Mouse (Mus musculus): ENCODE measurements at regions not wholly inside any gene's neighbourhood (a gene's known extent, or its start where the extent isn't known, plus 50 kb on each side); places are given as distances from the start of the nearest gene placed in this dataset.

- no peak for DNase-seq
Observed at GRCm38 (mm10) chr13:60237091-60237490, 59.9 kb upstream of the Gas1 start.

DNA sequence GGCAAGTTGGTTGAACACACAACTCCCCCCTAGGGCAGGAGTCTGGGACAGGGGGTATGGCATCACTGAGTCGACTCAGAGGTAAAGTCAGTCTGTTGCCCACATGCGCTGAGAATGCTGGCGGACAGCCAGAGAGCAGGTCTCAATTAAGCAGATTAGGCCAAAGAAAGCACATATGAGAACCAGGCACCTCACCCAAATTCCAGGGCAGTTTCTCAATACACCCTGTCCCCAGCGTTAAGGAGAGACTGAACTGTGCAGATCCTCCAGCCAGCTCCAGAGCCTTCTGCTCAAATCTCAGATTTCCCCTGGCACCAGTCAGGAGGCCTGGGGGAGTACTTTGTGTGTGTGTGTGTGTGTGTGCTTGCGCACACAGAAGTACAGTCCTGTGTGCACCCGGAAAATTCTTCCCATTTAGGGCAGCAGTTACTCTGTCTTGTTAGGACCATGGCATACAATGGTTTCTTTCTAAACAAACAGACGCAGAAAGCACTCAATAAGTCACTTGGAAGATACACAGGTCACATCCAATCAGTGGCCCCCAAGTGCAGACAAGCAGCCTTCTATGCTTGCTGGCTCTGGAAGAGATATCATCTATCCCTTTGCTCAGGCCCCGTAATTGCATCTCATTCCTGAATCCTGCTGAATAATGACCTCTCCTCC lies 65.4 kb upstream of the Gas1 start:
- no peak for DNase-seq

- DNase-seq = no peak
Observed at GRCm38 (mm10) chr13:60243110-60243481, 65.9 kb upstream of the Gas1 start.

GRCm38 (mm10) chr13:60255162-60255561 lies 78.0 kb upstream of the Gas1 start:
- DNase-seq = no peak

GRCm38 (mm10) chr13:60255715-60256114 lies 78.5 kb upstream of the Gas1 start:
- DNase-seq = no peak

- DNase-seq = no peak
Observed at GRCm38 (mm10) chr13:60256997-60257396, 79.8 kb upstream of the Gas1 start.

- DNase-seq = no peak
Observed at GRCm38 (mm10) chr13:60257878-60258277, 80.7 kb upstream of the Gas1 start.

DNA sequence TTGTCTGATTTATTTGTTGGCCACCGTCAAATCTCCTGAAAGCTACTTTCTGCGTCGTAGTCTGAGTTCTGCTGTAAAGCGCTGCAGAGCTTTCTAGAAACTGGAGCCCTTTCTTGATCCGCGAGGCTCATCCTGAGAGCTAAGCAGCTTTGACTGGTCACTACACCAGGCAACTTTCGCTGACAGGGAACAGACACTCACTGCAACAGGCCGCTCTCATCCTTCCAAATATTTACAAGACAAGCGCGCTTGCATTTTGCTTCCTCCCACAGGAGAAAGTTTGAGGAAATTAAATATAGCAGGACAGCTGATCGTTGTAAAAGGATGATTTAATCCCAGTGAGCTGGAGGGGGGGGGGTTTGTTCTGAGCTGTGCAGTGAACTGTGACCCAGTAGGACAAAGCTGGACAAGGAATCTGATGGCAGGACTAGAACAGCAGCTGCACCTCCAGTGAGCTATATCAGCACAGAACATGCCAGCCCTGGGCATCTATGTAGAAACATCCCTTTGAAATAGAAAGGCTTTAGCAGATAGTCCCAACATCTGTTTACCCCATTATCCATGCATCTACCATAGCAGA lies 85.4 kb upstream of the Gas1 start:
- no peak for DNase-seq

GRCm38 (mm10) chr13:60264504-60264903 lies 87.3 kb upstream of the Gas1 start:
- DNase-seq = no peak

- DNase-seq = peak; percentile 38
Observed at GRCm38 (mm10) chr13:60267557-60267956, 90.4 kb upstream of the Gas1 start.

DNA sequence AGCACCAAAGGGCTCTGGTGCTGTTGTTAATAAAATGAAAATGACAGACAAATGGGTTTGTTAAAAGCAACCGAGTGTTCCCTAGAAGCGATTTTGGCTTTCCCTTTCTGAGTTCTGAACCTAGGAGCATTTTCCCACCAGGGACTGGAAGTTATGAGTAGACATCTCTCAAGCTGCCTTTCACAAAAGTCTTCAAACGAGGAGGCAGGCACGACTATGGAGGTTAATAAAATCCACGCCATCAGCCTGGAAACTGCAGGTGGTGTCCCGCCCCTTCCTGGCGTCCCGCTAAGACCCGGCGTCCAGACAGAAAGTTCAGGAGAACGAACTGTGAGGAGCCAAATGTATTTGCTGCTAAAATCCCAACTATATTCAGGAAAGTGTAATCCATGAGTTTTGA lies 91.1 kb upstream of the Gas1 start:
- DNase-seq = no peak

DNA sequence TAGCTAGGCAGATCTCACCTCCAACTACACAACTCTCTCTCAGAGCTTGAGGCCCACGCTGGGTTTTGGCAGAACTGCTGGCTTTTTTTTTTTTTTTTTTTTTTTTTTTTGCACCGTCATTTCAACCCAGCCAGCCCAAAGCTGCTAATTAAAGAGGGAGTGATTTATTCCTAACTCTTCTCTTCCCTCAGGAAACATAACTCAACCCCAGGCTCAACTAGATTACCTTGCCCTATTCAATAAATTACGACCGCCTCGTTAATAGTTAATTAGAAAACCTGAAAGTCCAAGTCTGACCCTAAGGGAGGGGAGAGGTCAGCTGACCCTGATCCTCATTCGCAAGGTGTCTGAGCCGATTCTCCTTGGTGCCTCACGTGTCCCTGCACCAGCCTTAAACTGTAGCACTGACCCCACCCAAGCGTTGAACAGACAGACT lies 92.3 kb upstream of the Gas1 start:
- no peak for DNase-seq

GRCm38 (mm10) chr13:60270526-60270925 lies 93.4 kb upstream of the Gas1 start:
- DNase-seq = no peak

- DNase-seq = no peak
Observed at GRCm38 (mm10) chr13:60273331-60273730, 96.2 kb upstream of the Gas1 start.

- DNase-seq = no peak
Observed at GRCm38 (mm10) chr13:60282543-60283251, 105.5 kb upstream of the Gas1 start.

DNA sequence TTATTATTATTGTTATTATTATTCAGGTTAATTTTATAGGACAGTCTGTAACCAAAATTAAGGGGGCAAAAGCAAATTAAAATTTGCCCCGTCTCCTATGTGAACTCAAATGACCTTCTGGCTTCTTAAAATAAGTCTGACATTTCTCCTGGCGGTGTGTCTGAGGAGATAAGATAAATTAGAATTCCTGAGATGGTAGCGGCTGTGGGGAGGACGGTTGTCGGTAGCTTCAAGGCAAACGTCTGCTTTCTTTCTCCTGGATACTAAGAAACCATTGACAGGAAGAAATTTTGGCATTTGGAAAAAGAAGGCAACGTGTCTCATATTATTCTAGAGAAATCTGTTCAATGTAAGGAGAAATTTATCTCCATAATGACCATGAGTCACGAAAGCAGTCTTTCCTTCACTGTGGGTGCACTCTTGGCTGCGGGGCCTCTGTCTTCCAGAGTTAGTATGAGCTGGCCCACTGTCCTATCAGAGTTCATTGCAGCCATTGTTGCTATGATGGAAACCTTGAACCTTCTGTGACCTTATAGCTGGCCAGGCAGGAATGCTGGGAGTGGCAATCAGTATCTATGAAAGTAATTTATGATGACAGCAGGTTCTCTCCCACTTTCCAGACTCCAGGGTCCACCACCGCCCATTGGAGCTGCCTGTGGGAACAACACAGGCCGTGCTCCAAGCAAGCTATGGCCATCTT lies 109.5 kb upstream of the Gas1 start:
- DNase-seq = no peak

GRCm38 (mm10) chr13:60289650-60290049 lies 112.5 kb upstream of the Gas1 start:
- no peak for DNase-seq

DNA sequence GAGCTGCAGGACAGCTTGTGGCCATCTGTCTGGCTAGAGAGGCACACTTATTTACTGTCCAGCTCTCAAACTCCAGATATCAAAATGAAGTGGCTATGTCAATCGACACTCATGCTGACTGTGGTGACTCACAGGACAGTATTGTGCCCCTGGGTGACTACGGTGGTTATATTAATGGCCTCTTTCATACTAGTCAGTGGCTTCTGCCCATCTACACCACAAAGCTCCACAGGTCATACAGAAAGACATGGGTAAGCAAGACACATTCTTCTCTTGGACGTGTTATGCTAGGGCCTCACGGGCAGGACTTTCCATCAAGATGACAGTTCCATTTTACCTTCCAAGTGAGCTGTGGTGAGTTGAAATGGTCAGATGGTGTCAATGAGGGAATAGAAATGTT lies 113.7 kb upstream of the Gas1 start:
- no peak for DNase-seq

- DNase-seq = no peak
Observed at GRCm38 (mm10) chr13:60291344-60291743, 114.2 kb upstream of the Gas1 start.

DNA sequence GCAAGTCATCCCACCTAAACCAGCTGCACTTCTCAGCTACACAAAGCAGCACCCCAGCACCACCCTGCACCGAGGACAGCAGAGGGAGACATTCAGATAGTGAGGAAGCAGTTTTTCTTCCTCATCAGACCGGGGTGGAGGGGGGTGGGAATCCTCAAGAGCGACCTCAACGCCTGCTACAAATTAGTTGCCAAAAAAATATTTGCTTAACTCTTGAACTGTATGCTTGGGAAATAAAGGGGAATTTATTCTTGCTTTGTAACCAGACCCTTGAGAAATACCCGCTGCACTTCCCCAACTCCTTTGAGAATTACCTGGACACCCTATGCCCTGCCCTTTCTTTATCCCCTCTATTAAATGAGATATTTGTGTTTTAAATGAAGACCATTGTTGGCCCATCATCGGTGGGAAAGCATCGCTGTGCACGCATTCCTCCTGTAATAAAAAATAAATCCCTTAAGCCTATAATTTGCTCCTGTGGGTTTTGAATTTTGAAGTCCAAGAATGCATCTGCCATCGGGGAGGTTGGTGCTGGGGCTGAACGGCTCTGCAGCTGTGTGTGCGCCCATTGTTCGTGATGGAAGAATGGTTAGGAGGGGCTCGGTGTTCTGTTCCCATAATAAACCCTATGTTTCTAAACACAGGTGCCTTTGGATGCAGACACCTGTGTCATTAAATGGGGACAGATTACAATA lies 119.2 kb upstream of the Gas1 start:
- DNase-seq = no peak

- no peak for DNase-seq
Observed at GRCm38 (mm10) chr13:60296896-60297275, 119.7 kb upstream of the Gas1 start.

DNA sequence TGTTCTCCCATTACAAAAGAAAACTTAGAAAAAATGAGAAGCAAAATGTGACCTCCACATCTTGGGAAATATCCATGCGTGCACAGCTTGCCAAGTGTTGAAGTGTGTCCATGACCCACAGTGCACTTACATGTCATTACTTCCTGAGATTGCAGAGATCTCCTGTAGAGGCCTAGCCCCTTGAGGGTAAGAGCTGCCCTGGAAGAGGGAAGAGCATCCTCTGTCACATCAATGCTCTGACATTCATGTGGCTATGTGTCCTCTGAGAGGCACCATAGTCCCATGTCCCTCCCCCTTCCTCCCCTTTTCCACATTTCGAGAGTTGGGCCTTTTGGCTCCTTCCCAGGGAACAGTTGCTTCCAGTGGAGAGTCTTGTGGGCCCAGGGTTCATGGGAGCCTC lies 121.4 kb upstream of the Gas1 start:
- no peak for DNase-seq

GRCm38 (mm10) chr13:60299076-60299475 lies 121.9 kb upstream of the Gas1 start:
- peak; percentile 10 for DNase-seq

All from layer of hippocampus, adult 9-11 months (tissue).